Comparison of ENCODE assay signal across 23 mouse cellular contexts in genomic region chr15:79445786-79446654, GRCm38 (mm10). TPM values are rescaled to one million over a fixed set of nuclear protein-coding genes. Genes with fewer than 3 reads are reported as not detected.
DNase-seq lines count a peak whose midpoint lies in the region; ATAC-seq and TF ChIP-seq lines count a peak whose summit lies in the region.
"Had no signal": no experiment of that assay in that cellular context is flagged by ENCODE, and none has a peak within 500 bp of the region (broad histone marks: within the 10 kb centered on the region; RNA-seq: fewer than 3 reads in every experiment).

No protein-coding gene starts in this region.

- TF ChIP-seq CTCF in gastrocnemius, adult 2 months (IDR thresholded peaks at IDR 0.05): no peak
- no peak for TF ChIP-seq CTCF in lung, postnatal 0 days (IDR thresholded peaks at IDR 0.05)

- H3K4me3 ChIP-seq in gastrocnemius, adult 2 months: peak overlapping the region; percentile 19
- H3K4me3 ChIP-seq in lung, postnatal 0 days (ENCODE audit: low read depth, low read length): no peak overlapping the region
- H3K4me3 ChIP-seq: embryonic facial prominence, embryonic 12.5 days; erythroblast, embryonic 14.5 days; hindbrain, embryonic 13.5 days; limb, embryonic 13.5 days; liver, embryonic 15.5 days had no signal

- H3K9ac ChIP-seq in lung, postnatal 0 days (replicated peaks; ENCODE audit: low read depth): no peak overlapping the region
- H3K9ac ChIP-seq: hindbrain, embryonic 13.5 days; limb, embryonic 13.5 days; liver, embryonic 15.5 days had no signal

- WGBS in lung, postnatal 0 days: 59% methylated on average over 8 of the region's 8 CpGs

- intact Hi-C loops in gastrocnemius, adult 2 months (cut with DNase I): no loop called here

- no peak for ATAC-seq in lung, postnatal 0 days
- ATAC-seq in granulocyte monocyte progenitor cell, adult 5-6 weeks (replicated peaks; ENCODE audit: poor library complexity, severe bottlenecking): peak; percentile 29; the same call in 1 of the 2 replicates
- ATAC-seq: forebrain, embryonic 14.5 days; intestine, embryonic 16.5 days had no signal

- H3K4me2 ChIP-seq in lung, postnatal 0 days (replicated peaks; ENCODE audit: low read depth, low read length): no peak overlapping the region
- H3K4me2 ChIP-seq: embryonic facial prominence, embryonic 12.5 days; heart, embryonic 11.5 days; hindbrain, embryonic 13.5 days; limb, embryonic 13.5 days; liver, embryonic 15.5 days had no signal

- TF ChIP-seq EP300 in lung, postnatal 0 days (IDR thresholded peaks at IDR 0.05): no peak

- no peaks in the 10 kb centered on the region for H3K36me3 ChIP-seq in lung, postnatal 0 days (ENCODE audit: insufficient read depth, low read length)
- H3K36me3 ChIP-seq: embryonic facial prominence, embryonic 12.5 days; G1E; hindbrain, embryonic 13.5 days; limb, embryonic 13.5 days; liver, embryonic 15.5 days had no signal

- peak overlapping the region; percentile 86 for H3K27ac ChIP-seq in gastrocnemius, adult 2 months
- H3K27ac ChIP-seq in lung, postnatal 0 days (ENCODE audit: low read length): no peak overlapping the region
- H3K27ac ChIP-seq: embryonic facial prominence, embryonic 12.5 days; hindbrain, embryonic 13.5 days; limb, embryonic 13.5 days; liver, embryonic 15.5 days had no signal

- DNase-seq in gastrocnemius, adult 2 months: peak; percentile 71
- no peak for DNase-seq in gastrocnemius, postnatal 4 days (ENCODE audit: low spot score in 2 of 2)
- peak; percentile 38 for DNase-seq in lung, postnatal 0 days (ENCODE audit: low spot score)
- no peak for DNase-seq in lung, adult 18-20 months
- DNase-seq in frontal cortex, postnatal 25 days (ENCODE audit: low spot score in 2 of 2): no peak
- no peak for DNase-seq in adrenal gland, postnatal 10 days
- DNase-seq: cerebellum, adult 9-11 months; heart, postnatal 10 days; kidney, postnatal 36 days; layer of hippocampus, adult 9-11 months; retina, postnatal 1 day; thymus, postnatal 25 days had no signal

- H3K4me1 ChIP-seq in lung, postnatal 0 days (ENCODE audit: insufficient read depth, low read depth, low read length): peaks cover 8% of the 10 kb centered on the region; the same call in 1 of the 2 replicates

- no peaks in the 10 kb centered on the region for H3K27me3 ChIP-seq in lung, postnatal 0 days (replicated peaks; ENCODE audit: insufficient read depth, low read length)
- H3K27me3 ChIP-seq: embryonic facial prominence, embryonic 12.5 days; limb, embryonic 13.5 days had no signal

- H3K9me3 ChIP-seq in lung, postnatal 0 days (ENCODE audit: low read length): no peaks in the 10 kb centered on the region
- H3K9me3 ChIP-seq: embryonic facial prominence, embryonic 12.5 days; G1E; hindbrain, embryonic 13.5 days; limb, embryonic 13.5 days; liver, embryonic 15.5 days had no signal

RNA-seq across cellular contexts. Expression of gene Csnk1e, which starts 9.3 kb away (rescaled TPM):
- 10 to 100 TPM; 41.8 to 61.4 TPM for total RNA-seq in gastrocnemius, adult 2 months (2021)
- 10 to 100 TPM; 81.1 to 89.2 TPM for total RNA-seq in gastrocnemius, postnatal 4 days (2021)
- polyA plus RNA-seq in lung, postnatal 0 days (2015; fragmentation: Nextera tagmentation; extraction: Ambion mirVana): 67.2 and 72.4 TPM in 2 replicates
- 63.6 and 79.1 TPM in 2 replicates for total RNA-seq in granulocyte monocyte progenitor cell, adult 5-6 weeks (2014; fragmentation: Nextera tagmentation)
- total RNA-seq in granulocyte monocyte progenitor cell, adult 5-6 weeks (2017): 31.3 and 31.6 TPM in 2 replicates
- 10 to 100 TPM; 65.7 to 77.7 TPM for total RNA-seq in adrenal gland, postnatal 10 days (2021)
- polyA plus RNA-seq: G1E had no signal

RNA-seq across cellular contexts. Expression of gene Tmem184b, which starts 42.7 kb away (rescaled TPM):
- total RNA-seq in gastrocnemius, adult 2 months (2021): 10 to 100 TPM; 26.1 to 36.7 TPM
- total RNA-seq in gastrocnemius, postnatal 4 days (2021): 10 to 100 TPM; 72.4 to 77.4 TPM
- 55.3 and 56.7 TPM in 2 replicates for polyA plus RNA-seq in lung, postnatal 0 days (2015; fragmentation: Nextera tagmentation; extraction: Ambion mirVana)
- total RNA-seq in granulocyte monocyte progenitor cell, adult 5-6 weeks (2014; fragmentation: Nextera tagmentation): 19.7 and 30.2 TPM in 2 replicates
- total RNA-seq in granulocyte monocyte progenitor cell, adult 5-6 weeks (2017): 2.6 and 6.4 TPM in 2 replicates
- total RNA-seq in adrenal gland, postnatal 10 days (2021): 10 to 100 TPM; 51.4 to 56.6 TPM

RNA-seq across cellular contexts. Expression of gene Kcnj4, which starts 59.0 kb away (rescaled TPM):
- total RNA-seq in gastrocnemius, adult 2 months (2021): under 1 TPM in 1 of 2 experiments, not detected in 1; 0.10 TPM
- total RNA-seq in gastrocnemius, postnatal 4 days (2021): under 1 TPM in 1 of 2 experiments, not detected in 1; 0.13 TPM
- polyA plus RNA-seq in lung, postnatal 0 days (2015; fragmentation: Nextera tagmentation; extraction: Ambion mirVana): not detected in 2 replicates
- not detected in 2 replicates for total RNA-seq in granulocyte monocyte progenitor cell, adult 5-6 weeks (2014; fragmentation: Nextera tagmentation)
- not detected in 2 replicates for total RNA-seq in granulocyte monocyte progenitor cell, adult 5-6 weeks (2017)
- under 1 TPM in 1 of 2 experiments, not detected in 1; 0.24 TPM for total RNA-seq in adrenal gland, postnatal 10 days (2021)
- polyA plus RNA-seq: embryonic facial prominence, embryonic 12.5 days; erythroblast, embryonic 14.5 days; G1E; heart, embryonic 11.5 days; hindbrain, embryonic 13.5 days; intestine, embryonic 16.5 days; kidney, embryonic 14.5 days; limb, embryonic 13.5 days; liver, embryonic 15.5 days had no signal

Comparison
In these comparisons a context has a peak if more than half of its experiments do, and no peak if none do; other contexts are left out.
1. DNase-seq: peak in gastrocnemius, adult 2 months (single experiment) and lung, postnatal 0 days (single experiment); none in gastrocnemius, postnatal 4 days (0 of 2), lung, adult 18-20 months (0 of 2), frontal cortex, postnatal 25 days (0 of 2) and adrenal gland, postnatal 10 days (single experiment).